Mouse (Mus musculus) myocyte (in vitro differentiated cells): ENCODE data around the gene Usp22.

Source experiments
- CEBPB ChIP-seq: IDR thresholded peaks from 2 replicates; pipeline ENCODE4 v1.6.1; 2011; ENCODE audit warnings: mild to moderate bottlenecking, moderate library complexity; ENCODE audit not compliant: poor library complexity, insufficient read depth, severe bottlenecking
- E2F4 ChIP-seq: IDR thresholded peaks from one replicate; pipeline ENCODE4 v1.6.1; 2011; ENCODE audit warnings: mild to moderate bottlenecking, control low read depth, moderate library complexity; ENCODE audit not compliant: insufficient read depth
- MAX ChIP-seq: IDR thresholded peaks from one replicate; pipeline ENCODE4 v1.6.1; 2011; ENCODE audit warnings: low read depth, mild to moderate bottlenecking, control low read depth
- MYOD1 ChIP-seq, 3 experiments: IDR thresholded peaks; one replicate each; pipeline ENCODE4 v1.6.1; 2011; ENCODE audit warnings: control low read depth in 2 of 3, low read depth in 2 of 3, mild to moderate bottlenecking in 2 of 3, moderate library complexity in 1 of 3; ENCODE audit not compliant: insufficient read length in 2 of 3, control insufficient read depth in 1 of 3
- MYOG ChIP-seq, 3 experiments: IDR thresholded peaks; one replicate each; pipeline ENCODE4 v1.6.1; 2011; ENCODE audit warnings: control low read depth in 2 of 3, low read depth in 2 of 3, mild to moderate bottlenecking in 2 of 3; ENCODE audit not compliant: insufficient read length in 2 of 3, control insufficient read depth in 1 of 3, insufficient read depth in 1 of 3
- POLR2A ChIP-seq: IDR thresholded peaks from one replicate; pipeline ENCODE4 v1.6.1; 2011; ENCODE audit warnings: low read depth, mild to moderate bottlenecking, control low read depth, moderate library complexity; ENCODE audit not compliant: insufficient read length
- POLR2AphosphoS2 ChIP-seq: IDR thresholded peaks from one replicate; pipeline ENCODE4 v1.6.1; 2011; ENCODE audit warnings: low read depth, control low read depth; ENCODE audit not compliant: insufficient read length
- SRF ChIP-seq: IDR thresholded peaks from one replicate; pipeline ENCODE4 v1.6.1; 2011; ENCODE audit warnings: low read depth; ENCODE audit not compliant: control insufficient read depth, insufficient read length
- TCF12 ChIP-seq: IDR thresholded peaks from one replicate; pipeline ENCODE4 v1.6.1; 2011; ENCODE audit warnings: mild to moderate bottlenecking, control low read depth; ENCODE audit not compliant: poor library complexity, insufficient read depth, severe bottlenecking
- TCF3 ChIP-seq: IDR thresholded peaks from one replicate; pipeline ENCODE4 v1.6.1; 2011; ENCODE audit warnings: low read depth, control low read depth; ENCODE audit not compliant: insufficient read length
- USF1 ChIP-seq: IDR thresholded peaks from one replicate; pipeline ENCODE4 v1.6.1; 2011; ENCODE audit warnings: low read depth, mild to moderate bottlenecking, control low read depth, moderate library complexity

GRCm38 (mm10) chr11:61102397-61103339 is 72.2 kb downstream of the Usp22 start:
- no peak for TF ChIP-seq TCF12
- no peak for TF ChIP-seq USF1
- no peak for TF ChIP-seq POLR2A
- TF ChIP-seq MAX, result no peak
- TF ChIP-seq E2F4, result no peak
- TF ChIP-seq MYOD1 (IDR thresholded peaks at IDR 0.05; ENCODE audit: control insufficient read depth in 1 of 3, insufficient read length in 2 of 3, low read depth in 2 of 3), result no peak
- no peak for TF ChIP-seq POLR2AphosphoS2
- no peak for TF ChIP-seq TCF3
- TF ChIP-seq CEBPB, result no peak
- TF ChIP-seq MYOG (IDR thresholded peaks at IDR 0.05; ENCODE audit: control insufficient read depth in 1 of 3, insufficient read depth in 1 of 3, insufficient read length in 2 of 3, low read depth in 2 of 3), result no peak
- TF ChIP-seq SRF, result no peak
